Mouse (Mus musculus) liver, embryonic 16.5 days (tissue): Measurements from ENCODE around the gene Ip6k1. TPM values are rescaled to one million over a fixed set of nuclear protein-coding genes. Genes with fewer than 3 reads are reported as not detected.

Source experiments
- ATAC-seq: fragments of 200-750 bp; cut with Nextera tagmentation; 2 replicates; pipeline ENCODE4 v1.8.0; 2017; ENCODE audit warnings: low read depth, mild to moderate bottlenecking, moderate number of reproducible peaks, moderate library complexity
- H3K27ac ChIP-seq: fragments of 300-500 bp; sonication (generic); 2 replicates; pipeline ENCODE4 v1.5.1; 2014; ENCODE audit warnings: mild to moderate bottlenecking, low read length
- H3K27me3 ChIP-seq: fragments of 300-500 bp; sonication (generic); 2 replicates; pipeline ENCODE4 v1.6.1; 2014; ENCODE audit warnings: low read depth, low read length, mixed read lengths; ENCODE audit not compliant: control insufficient read depth, insufficient read depth
- H3K36me3 ChIP-seq: fragments of 300-500 bp; sonication (generic); 2 replicates; pipeline ENCODE4 v1.6.1; 2014; ENCODE audit warnings: mild to moderate bottlenecking; ENCODE audit not compliant: control insufficient read depth, insufficient read depth
- H3K4me1 ChIP-seq: fragments of 300-500 bp; sonication (generic); 2 replicates; pipeline ENCODE4 v1.6.1; 2014; ENCODE audit warnings: low read depth, low read length, mixed read lengths; ENCODE audit not compliant: control insufficient read depth
- H3K4me2 ChIP-seq: fragments of 300-500 bp; sonication (generic); 2 replicates; pipeline ENCODE4 v1.6.1; 2014; ENCODE audit warnings: low read depth, low read length, mixed read lengths
- H3K4me3 ChIP-seq: fragments of 300-500 bp; sonication (generic); 2 replicates; pipeline ENCODE4 v1.5.1; 2014; ENCODE audit warnings: low read depth, mild to moderate bottlenecking, low read length
- H3K9ac ChIP-seq: fragments of 300-500 bp; sonication (generic); 2 replicates; pipeline ENCODE4 v1.6.1; 2014; ENCODE audit warnings: low read depth, low read length
- H3K9me3 ChIP-seq: fragments of 300-500 bp; sonication (generic); replicated peaks from 2 replicates; pipeline ENCODE4 v1.6.1; 2016; ENCODE audit warnings: low read length; ENCODE audit not compliant: control insufficient read depth
- WGBS: fragments of 180-500 bp; shearing (Covaris S2); extraction: QIAGEN DNeasy Blood & Tissue Kit; methylation state at CpG from one replicate; pipeline ENCODE4 v1.1.7; 2014; ENCODE audit not compliant: insufficient replicate concordance; 5-methylcytosine and 5-hydroxymethylcytosine counted together
- polyA plus RNA-seq: library from polyadenylated mRNA; unstranded; fragments of >200 nt; fragmentation: Nextera tagmentation; extraction: Ambion mirVana; gene quantifications from 2 replicates; pipeline ENCODE4 v1.2.1, GENCODE M21; 2015

Gene Ip6k1
- polyA plus RNA-seq, 1 experiment from 2014 or later, result 45.3 TPM

- no peaks in the 10 kb centered on the region for H3K27me3 ChIP-seq
- no peak overlapping the region for H3K27ac ChIP-seq
- peaks cover 99% of the 10 kb centered on the region for H3K36me3 ChIP-seq
- 93% methylated on average over 9 of the region's 9 CpGs for WGBS
- ATAC-seq, result no peak
- peaks cover 4% of the 10 kb centered on the region for H3K4me1 ChIP-seq
- H3K9ac ChIP-seq, result no peak overlapping the region
- H3K4me3 ChIP-seq, result no peak overlapping the region
- H3K9me3 ChIP-seq, result no peaks in the 10 kb centered on the region
- H3K4me2 ChIP-seq, result no peak overlapping the region
Measured at GRCm38 (mm10) chr9:108058291-108058690, 56.0 kb downstream of the Ip6k1 start.

- no peak overlapping the region for H3K9ac ChIP-seq
- H3K9me3 ChIP-seq, result no peaks in the 10 kb centered on the region
- no peak overlapping the region for H3K4me2 ChIP-seq
- WGBS, result 78% methylated on average over 3 of the region's 3 CpGs
- no peak overlapping the region for H3K4me3 ChIP-seq
- ATAC-seq, result no peak
- no peaks in the 10 kb centered on the region; the same call in 1 of the 2 replicates for H3K4me1 ChIP-seq
- H3K36me3 ChIP-seq, result peaks cover 100% of the 10 kb centered on the region
- no peak overlapping the region for H3K27ac ChIP-seq
- H3K27me3 ChIP-seq, result no peaks in the 10 kb centered on the region
Measured at GRCm38 (mm10) chr9:108062142-108062541, 59.8 kb downstream of the Ip6k1 start.

GRCm38 (mm10) chr9:108063361-108063760 is 61.1 kb downstream of the Ip6k1 start:
- H3K9ac ChIP-seq, result no peak overlapping the region
- H3K4me1 ChIP-seq, result peaks cover 3% of the 10 kb centered on the region
- ATAC-seq, result no peak
- peaks cover 100% of the 10 kb centered on the region for H3K36me3 ChIP-seq
- no peak overlapping the region for H3K27ac ChIP-seq
- no peaks in the 10 kb centered on the region for H3K27me3 ChIP-seq
- H3K9me3 ChIP-seq, result no peaks in the 10 kb centered on the region
- no peak overlapping the region for H3K4me3 ChIP-seq
- no peak overlapping the region for H3K4me2 ChIP-seq
- 81% methylated on average over 12 of the region's 12 CpGs for WGBS

GRCm38 (mm10) chr9:108065491-108066011 is 63.2 kb downstream of the Ip6k1 start:
- ATAC-seq, result peak; percentile 62
- Histone ChIP-seq H3K27me3 (no peaks in the 10 kb centered on the region), H3K27ac (no peak overlapping the region), H3K36me3 (peaks cover 100% of the 10 kb centered on the region), H3K9me3 (no peaks in the 10 kb centered on the region), H3K4me2 (no peak overlapping the region), H3K9ac (no peak overlapping the region), H3K4me1 (peaks cover 3% of the 10 kb centered on the region), H3K4me3 (no peak overlapping the region)
- 30% methylated on average over 5 of the region's 5 CpGs for WGBS

- ATAC-seq, result no peak
- 92% methylated on average over 7 of the region's 7 CpGs for WGBS
- Histone ChIP-seq H3K9ac (no peak overlapping the region), H3K27me3 (no peaks in the 10 kb centered on the region), H3K36me3 (peaks cover 100% of the 10 kb centered on the region), H3K27ac (no peak overlapping the region), H3K4me1 (peaks cover 5% of the 10 kb centered on the region), H3K9me3 (no peaks in the 10 kb centered on the region), H3K4me3 (no peak overlapping the region), H3K4me2 (no peak overlapping the region)
Measured at GRCm38 (mm10) chr9:108067199-108067598, 64.9 kb downstream of the Ip6k1 start.

- peaks cover 5% of the 10 kb centered on the region for H3K4me1 ChIP-seq
- peaks cover 98% of the 10 kb centered on the region for H3K36me3 ChIP-seq
- 23% methylated on average over 8 of the region's 8 CpGs for WGBS
- peak overlapping the region; percentile 18; the same call in 1 of the 2 replicates for H3K9ac ChIP-seq
- no peak overlapping the region for H3K27ac ChIP-seq
- no peak overlapping the region for H3K4me2 ChIP-seq
- ATAC-seq, result peak; percentile 49
- no peaks in the 10 kb centered on the region for H3K27me3 ChIP-seq
- no peaks in the 10 kb centered on the region for H3K9me3 ChIP-seq
- H3K4me3 ChIP-seq, result no peak overlapping the region
Measured at GRCm38 (mm10) chr9:108067900-108068299, 65.6 kb downstream of the Ip6k1 start.

GRCm38 (mm10) chr9:108069007-108069406 is 66.7 kb downstream of the Ip6k1 start:
- H3K27ac ChIP-seq, result no peak overlapping the region
- H3K9me3 ChIP-seq, result no peaks in the 10 kb centered on the region
- H3K4me1 ChIP-seq, result peaks cover 13% of the 10 kb centered on the region
- peaks cover 94% of the 10 kb centered on the region for H3K36me3 ChIP-seq
- no peak overlapping the region for H3K9ac ChIP-seq
- 95% methylated on average over 9 of the region's 9 CpGs for WGBS
- no peaks in the 10 kb centered on the region for H3K27me3 ChIP-seq
- H3K4me2 ChIP-seq, result no peak overlapping the region
- no peak for ATAC-seq
- H3K4me3 ChIP-seq, result no peak overlapping the region

- Histone ChIP-seq H3K9ac (no peak overlapping the region), H3K27ac (no peak overlapping the region), H3K9me3 (no peaks in the 10 kb centered on the region), H3K27me3 (no peaks in the 10 kb centered on the region), H3K4me2 (no peak overlapping the region), H3K4me3 (no peak overlapping the region), H3K36me3 (peaks cover 89% of the 10 kb centered on the region), H3K4me1 (peaks cover 13% of the 10 kb centered on the region)
- WGBS, result 91% methylated on average over 7 of the region's 7 CpGs
- ATAC-seq, result no peak
Measured at GRCm38 (mm10) chr9:108069529-108069928, 67.2 kb downstream of the Ip6k1 start.

- Histone ChIP-seq H3K27ac (no peak overlapping the region), H3K4me1 (peaks cover 13% of the 10 kb centered on the region), H3K9ac (no peak overlapping the region), H3K4me3 (no peak overlapping the region), H3K9me3 (no peaks in the 10 kb centered on the region), H3K27me3 (no peaks in the 10 kb centered on the region), H3K36me3 (peaks cover 71% of the 10 kb centered on the region), H3K4me2 (no peak overlapping the region)
- 74% methylated on average over 4 of the region's 4 CpGs for WGBS
- no peak for ATAC-seq
Measured at GRCm38 (mm10) chr9:108071801-108072200, 69.5 kb downstream of the Ip6k1 start.
